Mouse (Mus musculus) frontal cortex, adult (tissue): ENCODE data around the gene Lmod3.

Experiments
- ATAC-seq: cut with Nextera tagmentation; 2 replicates; pipeline ENCODE4 v1.9.2; 2017; ENCODE audit warnings: mild to moderate bottlenecking, moderate library complexity, mixed read lengths; ENCODE audit not compliant: low TSS enrichment

The Lmod3 gene

GRCm38 (mm10) chr6:97226083-97226491 lies 26.5 kb downstream of the Lmod3 start:
- no peak for ATAC-seq

GRCm38 (mm10) chr6:97224505-97224904 lies 28.1 kb downstream of the Lmod3 start:
- no peak for ATAC-seq

- ATAC-seq, result no peak
Measured at GRCm38 (mm10) chr6:97223566-97223965, 29.0 kb downstream of the Lmod3 start.

- ATAC-seq, result 0 out of 2 replicates have a peak, but pooled peaks have one; percentile 14
Measured at GRCm38 (mm10) chr6:97222931-97223467, 29.6 kb downstream of the Lmod3 start.

GRCm38 (mm10) chr6:97222321-97222720 lies 30.2 kb downstream of the Lmod3 start:
- no peak for ATAC-seq

- peak; percentile 94 for ATAC-seq
Measured at GRCm38 (mm10) chr6:97221205-97222025, 31.1 kb downstream of the Lmod3 start.

- no peak for ATAC-seq
Measured at GRCm38 (mm10) chr6:97220672-97221071, 31.9 kb downstream of the Lmod3 start.

GRCm38 (mm10) chr6:97216154-97216821 lies 36.3 kb downstream of the Lmod3 start:
- ATAC-seq, result peak; percentile 69

- peak; percentile 39 for ATAC-seq
Measured at GRCm38 (mm10) chr6:97211981-97212380, 40.6 kb downstream of the Lmod3 start.

- ATAC-seq, result peak; percentile 47; the same call in 1 of the 2 replicates
Measured at GRCm38 (mm10) chr6:97210962-97211601, 41.5 kb downstream of the Lmod3 start.

GRCm38 (mm10) chr6:97210191-97210961 lies 42.2 kb downstream of the Lmod3 start, which contains the start of gene Arl6ip5:
Arl6ip5 (plus strand) TSS chr6:97210689.
- ATAC-seq, result peak; percentile 79

- no peak for ATAC-seq
Measured at GRCm38 (mm10) chr6:97209751-97210150, 42.8 kb downstream of the Lmod3 start.

- ATAC-seq, result no peak
Measured at GRCm38 (mm10) chr6:97209201-97209600, 43.4 kb downstream of the Lmod3 start.

GRCm38 (mm10) chr6:97208406-97208805 lies 44.2 kb downstream of the Lmod3 start:
- ATAC-seq, result no peak

- no peak for ATAC-seq
Measured at GRCm38 (mm10) chr6:97207085-97207484, 45.5 kb downstream of the Lmod3 start.

- peak; percentile 97 for ATAC-seq
Measured at GRCm38 (mm10) chr6:97205439-97205885, 47.1 kb downstream of the Lmod3 start, which contains the start of gene Uba3. Uba3 (minus strand) TSS chr6:97205647.

- 0 out of 2 replicates have a peak, but pooled peaks have one; percentile 0 for ATAC-seq
Measured at GRCm38 (mm10) chr6:97204952-97205351, 47.6 kb downstream of the Lmod3 start.

- no peak for ATAC-seq
Measured at GRCm38 (mm10) chr6:97204252-97204869, 48.2 kb downstream of the Lmod3 start.

GRCm38 (mm10) chr6:97202477-97202876 lies 50.1 kb downstream of the Lmod3 start:
- no peak for ATAC-seq

GRCm38 (mm10) chr6:97200437-97200836 lies 52.1 kb downstream of the Lmod3 start:
- ATAC-seq, result no peak
